Mouse (Mus musculus) kidney, postnatal 0 days (tissue): Measurements from ENCODE around the gene 1700030J22Rik. TPM values are rescaled to one million over a fixed set of nuclear protein-coding genes. Genes with fewer than 3 reads are reported as not detected.
A peak's percentile ranks its signal among the peaks of the same experiment; 100 is the strongest.

Source experiments
- ATAC-seq: fragments of 200-750 bp; cut with Nextera tagmentation; replicated peaks from 2 replicates; pipeline ENCODE4 v1.8.0; 2017; ENCODE audit warnings: low read depth, moderate number of reproducible peaks, moderate TSS enrichment, moderate library complexity; ENCODE audit not compliant: low FRiP score
- DNase-seq: peaks from one replicate; pipeline ENCODE4 v3.0.0-alpha.2; 2016; ENCODE audit warnings: low spot score
- H3K27ac ChIP-seq: fragments of 300-500 bp; sonication (generic); 2 replicates; pipeline ENCODE4 v1.5.1; 2014; ENCODE audit warnings: mild to moderate bottlenecking
- H3K27me3 ChIP-seq: fragments of 300-500 bp; sonication (generic); 2 replicates; pipeline ENCODE4 v1.6.1; 2014; ENCODE audit warnings: low read length, mixed read lengths; ENCODE audit not compliant: insufficient read depth
- H3K36me3 ChIP-seq: fragments of 300-500 bp; sonication (generic); 2 replicates; pipeline ENCODE4 v1.6.1; 2014; ENCODE audit warnings: low read length, mixed read lengths; ENCODE audit not compliant: insufficient read depth
- H3K4me1 ChIP-seq: fragments of 300-500 bp; sonication (generic); replicated peaks from 2 replicates; pipeline ENCODE4 v1.6.1; 2014; ENCODE audit warnings: antibody characterized with exemption, low read length, mixed read lengths; ENCODE audit not compliant: insufficient read depth
- H3K4me2 ChIP-seq: fragments of 300-500 bp; sonication (generic); 2 replicates; pipeline ENCODE4 v1.6.1; 2014; ENCODE audit warnings: mild to moderate bottlenecking, low read length, moderate library complexity, mixed read lengths
- H3K4me3 ChIP-seq: fragments of 300-500 bp; sonication (generic); replicated peaks from 2 replicates; pipeline ENCODE4 v1.5.1; 2014; ENCODE audit warnings: low read depth, low read length
- H3K9ac ChIP-seq: fragments of 300-500 bp; sonication (generic); 2 replicates; pipeline ENCODE4 v1.6.1; 2014; ENCODE audit warnings: low read depth, low read length
- H3K9me3 ChIP-seq: fragments of 300-500 bp; sonication (generic); replicated peaks from 2 replicates; pipeline ENCODE4 v1.6.1; 2016; ENCODE audit warnings: low read length, inconsistent platforms, mixed read lengths
- CTCF ChIP-seq: IDR thresholded peaks from 2 replicates; pipeline ENCODE4 v1.5.1; 2016; ENCODE audit warnings: antibody characterized with exemption, low read depth, mild to moderate bottlenecking, moderate library complexity
- WGBS: fragments of 180-500 bp; shearing (Covaris S2); extraction: QIAGEN DNeasy Blood & Tissue Kit; methylation state at CpG from one replicate; pipeline ENCODE4 v1.1.7; 2014; 5-methylcytosine and 5-hydroxymethylcytosine counted together
- polyA plus RNA-seq: library from polyadenylated mRNA; unstranded; fragments of >200 nt; fragmentation: Nextera tagmentation; extraction: Ambion mirVana; gene quantifications from 2 replicates; pipeline ENCODE4 v1.2.1, GENCODE M21; 2015

Gene 1700030J22Rik
- polyA plus RNA-seq, 1 experiment from 2014 or later, result 1.4 TPM

DNA sequence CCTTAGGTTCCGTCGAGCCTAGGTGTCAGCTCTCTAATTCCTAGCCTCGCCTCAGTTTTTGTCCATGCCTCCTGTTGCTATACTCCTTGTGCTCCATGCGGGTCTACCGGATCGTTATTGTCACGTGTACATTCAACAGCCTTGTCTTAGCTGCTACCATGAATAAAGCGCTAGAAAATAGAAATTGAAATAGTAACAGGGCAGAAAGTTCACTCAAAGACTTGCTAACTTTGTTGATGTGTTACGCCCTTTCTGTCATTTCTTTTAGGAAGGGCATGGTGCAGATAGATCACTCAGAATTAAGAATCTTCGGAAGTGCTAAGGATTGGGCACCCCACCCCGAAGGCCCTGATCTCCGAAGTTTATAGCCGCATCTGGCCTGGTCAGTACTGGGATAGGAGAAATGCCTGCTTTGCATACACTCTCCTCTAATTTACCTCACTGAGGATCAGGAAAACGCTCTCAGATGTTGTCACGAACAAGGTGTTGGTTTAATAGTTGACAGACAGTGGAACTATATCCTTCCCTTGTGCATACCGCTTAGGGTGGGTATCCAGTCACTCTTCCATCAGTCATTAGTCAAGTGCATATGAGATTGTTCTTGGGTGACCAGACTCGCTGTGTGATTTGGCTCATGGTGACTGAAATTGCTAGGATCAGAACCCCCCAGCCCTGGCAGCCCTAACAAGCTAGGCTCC is 56.5 kb downstream of the 1700030J22Rik start:
- no peak for ATAC-seq
- Histone ChIP-seq H3K9ac (peak overlapping the region; percentile 64), H3K4me3 (peak overlapping the region; percentile 60), H3K4me2 (peak overlapping the region; percentile 74), H3K27me3 (no peaks in the 10 kb centered on the region), H3K9me3 (no peaks in the 10 kb centered on the region), H3K27ac (peak overlapping the region; percentile 56; the same call in 1 of the 2 replicates), H3K36me3 (0 out of 2 replicates have a peak, but pooled peaks cover 3% of the 10 kb centered on the region), H3K4me1 (0 out of 2 replicates have a peak, but pooled peaks cover 4% of the 10 kb centered on the region)
- TF ChIP-seq CTCF, result no peak
- DNase-seq, result no peak
- 22% methylated on average over 17 of the region's 17 CpGs for WGBS

GRCm38 (mm10) chr8:116921337-116922059 is 57.3 kb downstream of the 1700030J22Rik start, which contains the start of the genes Cmc2 and Cenpn:
Gene Cmc2 (minus strand): TSS chr8:116921455.
Gene Cenpn (plus strand): TSS chr8:116921730.
- no peak for TF ChIP-seq CTCF
- Histone ChIP-seq H3K4me1 (0 out of 2 replicates have a peak, but pooled peaks cover 4% of the 10 kb centered on the region), H3K4me2 (peak within 1 kb of the TSS; percentile 74), H3K27me3 (no peaks in the 10 kb centered on the region), H3K9ac (peak within 1 kb of the TSS; percentile 64), H3K4me3 (peak within 1 kb of the TSS; percentile 60), H3K9me3 (no peaks in the 10 kb centered on the region), H3K36me3 (0 out of 2 replicates have a peak, but pooled peaks cover 3% of the 10 kb centered on the region), H3K27ac (peak within 1 kb of the TSS; percentile 75)
- ATAC-seq (peak; percentile 95), DNase-seq (peak; percentile 97)
- under 1% methylated on average over 57 of the region's 57 CpGs for WGBS

GRCm38 (mm10) chr8:116921005-116921336 is 57.8 kb downstream of the 1700030J22Rik start:
- peak; percentile 52; the same call in 1 of the 2 replicates for ATAC-seq
- Histone ChIP-seq H3K27ac (peak overlapping the region; percentile 75), H3K27me3 (no peaks in the 10 kb centered on the region), H3K9ac (peak overlapping the region; percentile 64), H3K4me1 (0 out of 2 replicates have a peak, but pooled peaks cover 4% of the 10 kb centered on the region), H3K36me3 (0 out of 2 replicates have a peak, but pooled peaks cover 5% of the 10 kb centered on the region), H3K4me2 (peak overlapping the region; percentile 74), H3K4me3 (peak overlapping the region; percentile 60), H3K9me3 (no peaks in the 10 kb centered on the region)
- under 1% methylated on average over 22 of the region's 22 CpGs for whole genome bisulfite sequencing
- no peak for TF ChIP-seq CTCF
- DNase-seq, result no peak

Other genes starting within 250 kb of the 1700030J22Rik start
- 8.8 and 10.3 TPM in 2 replicates for gene Cdyl2, start 246.0 kb downstream of the 1700030J22Rik start, polyA plus RNA-seq
- gene Cmc2, start 57.5 kb downstream of the 1700030J22Rik start, polyA plus RNA-seq, result 97.8 and 100 TPM in 2 replicates
- 18.7 and 21.8 TPM in 2 replicates for gene Cenpn, start 57.2 kb downstream of the 1700030J22Rik start, polyA plus RNA-seq
- 9.7 and 10.3 TPM in 2 replicates for gene Atmin, start 35.6 kb downstream of the 1700030J22Rik start, polyA plus RNA-seq
- gene Gcsh, start 14.6 kb upstream of the 1700030J22Rik start, polyA plus RNA-seq, result 233 and 239 TPM in 2 replicates
- not detected in 2 replicates for gene Pkd1l2, start 103.5 kb upstream of the 1700030J22Rik start, polyA plus RNA-seq
- 0.16 and 0.27 TPM in 2 replicates for gene Bco1, start 116.9 kb upstream of the 1700030J22Rik start, polyA plus RNA-seq
- 1.1 and 1.2 TPM in 2 replicates for gene Gan, start 179.2 kb upstream of the 1700030J22Rik start, polyA plus RNA-seq